Mouse (Mus musculus): ENCODE data around the gene Mtr. TPM values are rescaled to one million over a fixed set of nuclear protein-coding genes. Genes with fewer than 3 reads are reported as not detected.
"Not testable (repeated sequence)": the region's sequence is repeated elsewhere in the genome, so short reads cannot be mapped to it uniquely, and the experiment has no call there.

The Mtr gene
- total RNA-seq, 2 experiments from 2014 or later, result 16.9 to 19.0 TPM

DNA sequence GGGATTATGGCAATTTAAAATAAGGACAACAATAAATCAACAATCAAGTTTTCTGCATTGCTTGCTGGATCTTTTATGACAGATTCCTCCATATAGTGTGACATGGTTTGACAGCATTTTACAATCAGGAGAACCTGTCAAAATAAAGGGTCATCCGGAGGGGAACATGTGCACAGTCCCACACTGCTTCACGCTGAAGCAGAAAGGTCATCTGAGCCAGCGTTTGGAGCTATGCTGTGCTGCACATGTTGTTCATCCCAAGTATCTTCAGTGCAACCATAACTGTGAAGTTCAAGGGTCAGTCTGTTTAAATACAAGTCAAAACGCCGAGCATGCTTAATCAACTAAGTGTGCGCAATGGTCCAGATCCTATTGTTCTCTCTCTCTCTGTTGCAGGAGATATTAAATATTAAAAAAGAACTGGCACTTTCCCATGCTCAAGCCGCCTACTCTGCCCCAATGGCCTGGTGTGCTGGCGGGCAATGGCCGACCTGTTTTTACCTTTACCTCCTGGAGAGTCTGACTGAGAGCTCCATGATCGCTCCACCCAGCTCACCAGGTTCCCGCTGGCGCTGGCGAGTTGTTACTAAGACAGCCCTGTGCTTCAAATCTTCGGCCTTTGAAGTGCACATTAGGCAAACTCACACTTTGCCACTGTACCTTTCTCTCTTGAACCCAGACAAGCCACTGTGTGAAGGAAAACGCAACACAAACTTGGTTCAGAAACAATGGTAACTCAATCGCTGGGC, 81.8 kb downstream of the Mtr start:
- no peak for DNase-seq (ENCODE audit: low spot score in 2 of 2)
- intact Hi-C loops (cut with DNase I), result no loop called here

DNA sequence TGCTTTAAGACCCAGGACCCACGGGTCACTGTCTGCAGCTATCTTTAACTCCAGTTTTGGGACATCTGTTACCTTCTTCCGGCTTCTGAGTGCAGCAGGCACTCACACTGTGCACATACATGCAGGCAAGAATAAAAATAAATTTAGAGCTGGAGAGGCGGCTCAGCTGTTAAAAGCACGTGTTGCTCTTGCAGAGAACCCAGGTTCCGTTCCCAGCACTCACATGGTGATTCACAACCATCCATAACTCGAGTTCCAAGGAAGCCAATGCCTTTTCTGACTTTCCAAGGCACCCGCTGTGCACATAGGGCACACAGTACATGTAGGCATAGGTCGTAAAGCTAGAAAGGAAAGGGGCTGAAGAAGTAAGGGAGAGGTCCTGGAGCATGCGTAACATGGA, 90.6 kb downstream of the Mtr start:
- intact Hi-C loops (cut with DNase I), result no loop called here

DNA sequence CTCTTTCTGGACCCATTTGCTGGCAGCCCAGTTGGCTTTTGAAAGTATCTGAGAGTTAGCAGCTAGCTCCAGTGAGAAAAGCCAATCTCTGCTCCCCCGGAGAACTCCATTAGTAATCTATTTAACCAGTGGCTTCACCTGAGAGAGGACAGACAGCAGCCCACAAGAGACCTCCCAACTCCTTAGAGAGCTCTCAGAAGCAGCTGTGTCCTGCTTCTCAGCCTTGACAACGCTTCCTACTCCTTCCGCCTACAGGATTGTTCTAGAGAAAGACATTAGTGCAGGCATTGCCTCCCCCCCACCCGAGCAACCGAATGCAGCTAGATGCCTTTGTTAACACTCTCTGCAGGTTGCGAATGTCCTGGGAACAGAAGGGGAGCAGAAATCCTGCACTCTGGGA, 91.5 kb downstream of the Mtr start:
- peak; percentile 51 to 81 for DNase-seq (ENCODE audit: low spot score in 2 of 2)
- intact Hi-C loops (cut with DNase I), result no loop called here

More for the DNA sequence above, 90.6 kb downstream of the Mtr start:
- no peak for DNase-seq (ENCODE audit: low spot score in 2 of 2)

DNA sequence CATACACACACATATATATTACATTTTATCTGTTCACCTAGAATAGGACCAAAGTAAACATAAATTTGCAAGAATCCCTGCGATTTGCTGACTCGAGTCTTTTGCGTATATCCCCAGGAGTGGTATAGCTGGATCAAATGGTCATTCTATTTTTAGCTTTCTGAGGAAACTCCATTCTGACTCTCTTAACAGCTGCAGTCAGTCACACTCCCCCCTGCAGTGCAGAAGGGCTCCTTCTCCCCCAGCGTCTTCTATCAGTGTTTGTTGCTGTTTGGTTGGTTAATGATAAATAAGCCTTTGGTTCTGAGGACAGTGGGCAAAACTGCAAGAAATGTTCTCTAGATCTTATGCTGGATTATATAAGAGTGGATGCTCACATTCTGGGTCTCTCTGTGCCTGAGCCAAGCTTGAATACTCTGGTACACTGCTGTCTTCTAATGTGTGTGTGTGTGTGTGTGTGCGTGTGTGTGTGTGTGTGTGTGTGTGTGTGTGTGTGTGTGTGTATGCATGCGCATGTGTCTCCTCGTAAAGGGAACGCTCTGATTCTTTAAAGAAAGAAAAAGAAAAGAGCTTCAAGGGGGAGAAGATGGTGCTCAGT, 92.4 kb downstream of the Mtr start:
- peak in 1 of 2 experiments; percentile 69 for DNase-seq (ENCODE audit: low spot score in 2 of 2)
- intact Hi-C loops (cut with DNase I), result no loop called here

DNA sequence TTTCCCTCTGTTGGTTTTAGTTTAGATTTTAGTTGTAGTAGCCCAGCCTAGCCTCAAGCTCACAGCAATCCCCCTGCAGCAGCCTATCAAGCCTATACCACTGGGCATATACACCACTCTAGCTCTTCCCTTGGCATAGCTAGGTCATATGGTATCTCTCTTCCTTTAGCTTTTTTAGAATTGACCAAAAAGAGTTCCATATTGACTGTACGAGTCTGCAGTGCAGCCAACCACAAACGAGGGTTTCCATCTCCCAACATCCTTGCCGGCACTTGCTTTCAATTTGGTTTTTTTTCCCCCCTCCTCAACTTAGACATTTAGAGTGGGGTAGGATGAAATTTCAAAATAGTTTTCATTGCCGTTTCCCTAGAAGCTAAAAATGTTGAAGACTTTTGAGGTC, 95.5 kb downstream of the Mtr start:
- intact Hi-C loops (cut with DNase I), result no loop called here
- DNase-seq (ENCODE audit: low spot score in 2 of 2), result no peak

DNA sequence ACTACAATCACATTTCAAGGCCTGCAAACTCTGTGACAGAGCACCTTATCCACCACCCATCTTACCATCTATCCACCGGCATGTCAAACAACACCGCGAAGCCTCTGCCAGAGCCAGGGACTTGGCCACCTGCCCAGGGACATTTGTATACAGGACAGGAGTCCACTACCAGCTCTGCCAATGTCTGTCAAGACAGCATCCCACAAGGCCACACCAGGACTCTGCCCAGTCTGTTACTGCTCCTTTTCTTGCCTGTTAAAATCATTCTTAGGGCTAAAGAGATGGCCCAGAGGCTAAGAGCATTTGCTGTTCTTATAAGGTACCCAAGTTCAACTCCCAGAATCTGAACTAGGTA, 97.8 kb downstream of the Mtr start:
- intact Hi-C loops (cut with DNase I), result no loop called here
- peak in 1 of 2 experiments; percentile 45 for DNase-seq (ENCODE audit: low spot score in 2 of 2)

DNA sequence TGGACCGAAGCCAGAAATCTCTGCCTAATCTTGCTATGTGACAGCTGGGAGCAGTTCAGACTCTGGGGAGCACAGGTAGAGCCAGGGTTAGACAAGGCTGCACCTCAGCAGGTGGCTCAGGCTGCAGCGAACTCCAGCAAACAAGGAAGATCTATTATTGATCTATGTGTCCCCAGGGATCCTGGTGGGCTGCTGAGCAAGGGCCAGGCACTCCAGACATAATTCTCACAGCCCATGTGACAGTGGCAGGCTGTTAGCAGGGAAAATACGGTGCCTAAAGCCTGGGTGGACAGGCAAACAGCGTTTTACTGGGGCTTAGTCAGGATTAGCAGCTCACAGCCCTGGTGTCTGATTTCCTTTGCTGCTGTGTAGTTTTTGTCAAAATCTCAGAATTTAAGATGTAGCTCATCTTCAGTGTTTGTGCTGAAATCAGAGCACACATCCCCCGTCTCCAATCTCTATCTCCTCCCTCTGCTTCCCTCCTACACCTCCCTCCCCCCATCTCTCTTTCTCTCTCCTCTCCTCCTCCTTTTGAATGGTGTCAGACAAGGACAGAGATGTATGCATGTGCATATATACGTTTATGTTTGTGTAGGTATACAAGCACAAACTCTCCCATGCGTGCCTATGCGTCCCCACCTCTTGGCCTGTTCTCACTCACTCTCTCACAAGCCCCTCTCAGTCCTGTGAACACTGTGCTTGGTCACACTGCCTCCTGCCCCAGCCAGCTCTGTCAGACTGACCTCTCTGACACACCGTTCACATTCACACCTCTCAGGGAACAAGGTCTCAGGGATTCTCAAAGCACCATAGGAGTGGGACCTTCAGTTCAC, 98.4 kb downstream of the Mtr start:
- peak in 1 of 2 experiments; percentile 57 for DNase-seq (ENCODE audit: low spot score in 2 of 2)
- intact Hi-C loops (cut with DNase I), result no loop called here

DNA sequence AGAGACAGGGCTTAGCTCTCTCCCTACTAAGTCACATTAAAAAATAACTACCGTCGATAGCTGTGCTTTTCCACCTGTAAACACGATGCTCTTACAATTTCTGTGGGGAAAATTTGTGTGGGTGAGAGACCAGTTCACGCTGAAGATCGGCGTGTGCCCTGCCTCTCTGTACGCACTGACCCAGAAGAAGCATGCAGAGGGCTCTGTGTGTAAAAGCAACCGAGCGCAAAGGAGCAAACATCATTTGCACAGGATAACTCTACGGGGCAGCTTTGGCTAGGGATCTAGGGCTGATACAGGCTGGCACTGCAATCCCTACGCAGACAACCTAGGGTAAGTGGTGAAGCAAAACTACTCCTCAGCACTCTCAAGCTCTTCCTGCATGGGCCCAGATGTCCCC, 104.0 kb downstream of the Mtr start:
- DNase-seq (ENCODE audit: low spot score in 2 of 2), result no peak

DNA sequence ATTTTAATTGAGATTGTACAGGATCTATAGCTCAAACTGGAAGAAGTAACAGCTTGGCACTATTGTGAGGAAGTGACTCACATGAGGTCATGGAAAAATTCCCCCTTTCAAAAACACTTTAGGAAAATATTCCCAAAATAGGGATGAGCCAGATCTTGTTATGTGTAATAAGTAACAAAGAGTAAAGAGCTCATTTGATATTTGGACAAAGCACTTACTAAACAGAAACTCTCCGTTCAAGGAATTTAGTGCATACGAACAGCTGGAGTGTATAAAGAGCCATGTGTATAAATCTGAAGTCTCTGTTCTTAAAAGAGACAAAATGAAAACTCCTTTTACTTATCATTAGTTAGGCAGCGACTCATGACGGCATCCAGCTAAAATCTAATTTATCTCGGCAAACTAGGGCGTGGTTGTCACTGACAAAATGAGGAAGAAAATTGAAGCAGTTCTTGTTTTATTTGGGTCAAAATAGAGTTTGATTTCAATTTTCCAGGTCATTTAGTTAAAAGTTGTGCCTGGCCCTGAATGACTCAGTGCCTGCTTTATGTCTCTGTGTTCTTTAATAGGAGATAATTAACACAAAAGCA, 110.9 kb downstream of the Mtr start:
- intact Hi-C loops (cut with DNase I), result no loop called here
- no peak for DNase-seq (ENCODE audit: low spot score in 2 of 2)

More for the DNA sequence above, 104.0 kb downstream of the Mtr start:
- intact Hi-C loops (cut with DNase I), result no loop called here

DNA sequence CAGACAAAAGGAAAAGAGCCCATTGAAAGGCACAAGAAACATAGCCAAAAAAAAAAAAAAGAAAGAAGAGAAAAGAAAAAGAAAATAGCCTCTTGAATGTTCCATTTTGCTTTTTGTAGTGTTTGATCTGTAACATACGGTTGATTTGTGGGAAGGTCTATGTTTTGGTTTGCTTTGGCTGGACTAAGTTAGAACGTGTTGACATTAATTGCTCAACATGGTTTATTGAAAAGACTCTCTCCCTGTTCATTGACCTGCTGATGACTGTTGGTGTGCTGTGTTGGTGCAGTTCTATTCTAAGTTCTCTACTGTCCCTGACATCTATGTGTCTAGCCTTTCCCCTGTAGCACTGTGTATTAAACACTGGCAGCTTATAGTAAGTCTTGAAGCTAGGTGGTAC, 111.5 kb downstream of the Mtr start:
- intact Hi-C loops (cut with DNase I), result no loop called here
- no peak for DNase-seq (ENCODE audit: low spot score in 2 of 2)

DNA sequence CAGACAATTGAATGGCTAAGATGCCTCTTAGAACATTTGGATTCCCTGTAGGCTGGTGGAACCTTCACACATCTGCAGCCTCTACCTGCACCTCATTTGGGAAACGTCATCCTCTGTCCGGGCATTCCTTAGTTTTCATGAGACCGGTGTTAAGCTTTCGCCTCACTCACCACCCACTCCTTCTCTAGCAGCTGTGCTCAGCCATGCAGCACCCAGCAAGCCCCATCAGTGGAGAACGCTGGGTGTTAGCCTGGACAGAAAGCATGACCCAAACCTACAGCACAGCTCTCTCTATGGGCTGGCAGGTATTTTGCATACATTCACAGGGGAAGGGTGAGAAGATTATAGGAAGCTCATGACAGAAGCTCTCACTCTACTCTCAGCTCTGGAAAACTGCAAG, 114.6 kb downstream of the Mtr start:
- intact Hi-C loops (cut with DNase I), result no loop called here
- no peak for DNase-seq (ENCODE audit: low spot score in 2 of 2)

DNA sequence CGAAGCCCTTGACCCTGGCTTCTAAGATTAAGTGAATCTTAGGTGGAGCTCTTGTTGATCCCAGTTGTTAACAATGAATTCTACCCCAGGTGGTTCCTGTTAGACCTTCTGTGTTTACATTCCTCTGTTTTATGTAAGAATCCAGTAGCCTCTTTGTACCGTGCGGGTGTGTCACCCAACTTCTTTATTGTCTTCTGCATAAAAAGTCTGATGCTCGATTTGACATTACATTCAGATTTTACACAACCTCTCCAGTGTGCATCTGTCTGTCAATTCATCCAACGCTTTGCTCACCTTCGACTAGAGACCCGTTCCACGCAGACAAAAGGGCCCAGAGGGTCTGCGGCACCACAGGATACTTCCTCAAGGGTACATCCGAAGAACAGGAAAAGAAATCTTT, 121.5 kb downstream of the Mtr start:
- DNase-seq (ENCODE audit: low spot score in 2 of 2); intact Hi-C loops (cut with DNase I): not testable (repeated sequence)

DNA sequence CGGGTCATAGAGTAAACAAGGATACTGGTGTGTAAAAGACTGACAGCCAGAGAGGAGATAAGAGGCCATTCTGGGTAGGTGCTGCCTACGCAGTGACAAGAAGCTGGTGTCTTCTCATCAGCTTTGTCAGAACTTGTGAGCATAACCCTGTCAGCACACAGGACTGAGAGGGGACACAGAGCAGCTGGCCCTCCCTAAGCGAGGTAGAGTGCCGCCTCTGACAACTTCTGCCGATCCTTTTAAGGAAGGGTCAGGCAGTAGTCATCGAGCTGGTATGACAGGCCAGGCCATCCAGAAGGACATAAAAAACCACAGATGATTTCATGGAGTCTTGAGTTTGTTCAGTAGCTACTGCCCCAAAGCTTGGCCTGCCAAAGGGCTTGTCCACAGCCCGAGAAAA, 124.4 kb downstream of the Mtr start:
- intact Hi-C loops (cut with DNase I), result no loop called here
- DNase-seq (ENCODE audit: low spot score in 2 of 2), result no peak

Other genes with a start within 250 kb of the Mtr start
- 100 to 1,000 TPM; 142 to 159 TPM for gene Ryr2, start 151.2 kb downstream of the Mtr start, total RNA-seq (2021)
- 10 to 100 TPM; 19.0 to 21.3 TPM for gene Actn2, start 82.6 kb upstream of the Mtr start, total RNA-seq (2021)
- 10 to 100 TPM; 20.4 to 26.4 TPM for gene Heatr1, start 136.9 kb upstream of the Mtr start, total RNA-seq (2021)
- 10 to 100 TPM; 23.1 to 23.8 TPM for gene Lgals8, start 206.8 kb upstream of the Mtr start, total RNA-seq (2021)

Measured in left cerebral cortex, postnatal 14 days (tissue).